Mouse (Mus musculus) heart, postnatal 25 days (tissue): ENCODE results near the gene Gm2431. TPM values are rescaled to one million over a fixed set of nuclear protein-coding genes. Genes with fewer than 3 reads are reported as not detected.
"Not testable (repeated sequence)": the region's sequence is repeated elsewhere in the genome, so short reads cannot be mapped to it uniquely, and the experiment has no call there.

Source experiments
- DNase-seq: peaks from one replicate; pipeline ENCODE4 v3.0.0; 2022; ENCODE audit warnings: low spot score
- intact Hi-C: fragments of 180-260 bp; cut with DNase I; formaldehyde crosslinking; loops from one replicate; pipeline ENCODE4 v1.15.1; 2025
- total RNA-seq, 2 experiments: library from RNA; stranded (reverse); gene quantifications; 2 replicates each; pipeline ENCODE4 v1.2.3; 2021

Gene Gm2431
- total RNA-seq, 2 experiments from 2014 or later: not detected

- intact Hi-C loops, DNase-seq: not testable (repeated sequence)
Observed at GRCm38 (mm10) chr7:142229871-142230270, 28.3 kb downstream of the Gm2431 start, which contains the start of gene Krtap5-5. TSS of gene Krtap5-5 (minus strand) at chr7:142229971.

- no peak for DNase-seq
- intact Hi-C loops: no loop called here
Observed at GRCm38 (mm10) chr7:142224518-142224917, 33.6 kb downstream of the Gm2431 start.

GRCm38 (mm10) chr7:142212136-142212535 is 46.0 kb downstream of the Gm2431 start:
- DNase-seq, intact Hi-C loops: not testable (repeated sequence)

- intact Hi-C loops: no loop called here
Observed at GRCm38 (mm10) chr7:142211559-142211958, 46.6 kb downstream of the Gm2431 start, which contains the start of gene Gm7579. TSS of gene Gm7579 (plus strand) at chr7:142211859.

More at GRCm38 (mm10) chr7:142211559-142211958, 46.6 kb downstream of the Gm2431 start, which contains the start of gene Gm7579:
- no peak for DNase-seq

Other genes starting within 250 kb of the Gm2431 start
- gene Mob2, start 197.3 kb downstream of the Gm2431 start, total RNA-seq: 10 to 100 TPM; 40.2 to 40.7 TPM
- gene Dusp8, start 162.5 kb downstream of the Gm2431 start, total RNA-seq: 10 to 100 TPM; 39.7 to 53.5 TPM
- gene Gm45618, start 137.6 kb downstream of the Gm2431 start, total RNA-seq: not detected
- not detected for gene Gm39115, start 122.3 kb downstream of the Gm2431 start, total RNA-seq
- gene Gm45337, start 113.7 kb downstream of the Gm2431 start, total RNA-seq: not detected
- gene Gm29735, start 101.2 kb downstream of the Gm2431 start, total RNA-seq: not detected
- gene Gm4553, start 92.6 kb downstream of the Gm2431 start, total RNA-seq: not detected
- not detected for gene Krtap5-2, start 82.3 kb downstream of the Gm2431 start, total RNA-seq
- gene Gm10153, start 68.0 kb downstream of the Gm2431 start, total RNA-seq: not detected
- gene Krtap5-3, start 57.0 kb downstream of the Gm2431 start, total RNA-seq: not detected
- not detected for gene Gm7579, start 46.5 kb downstream of the Gm2431 start, total RNA-seq
- gene Krtap5-5, start 28.4 kb downstream of the Gm2431 start, total RNA-seq: not detected
- gene Gm40460, start 17.3 kb downstream of the Gm2431 start, total RNA-seq: not detected
- not detected for gene Gm4559, start 16.0 kb upstream of the Gm2431 start, total RNA-seq
- not detected for gene Krtap5-1, start 38.8 kb upstream of the Gm2431 start, total RNA-seq
- gene Krtap5-4, start 45.2 kb upstream of the Gm2431 start, total RNA-seq: not detected
- gene Ifitm10, start 115.4 kb upstream of the Gm2431 start, total RNA-seq: 1 to 10 TPM; 1.8 to 2.0 TPM
- 1 to 10 TPM; 3.0 to 4.1 TPM for gene Gm49369, start 124.3 kb upstream of the Gm2431 start, total RNA-seq
- gene Ctsd, start 129.7 kb upstream of the Gm2431 start, total RNA-seq: 100 to 1,000 TPM; 692 to 727 TPM
- gene Syt8, start 176.5 kb upstream of the Gm2431 start, total RNA-seq: not detected
- 1 to 10 TPM; 4.4 to 7.1 TPM for gene Tnni2, start 183.5 kb upstream of the Gm2431 start, total RNA-seq
- gene Lsp1, start 202.5 kb upstream of the Gm2431 start, total RNA-seq: 10 to 100 TPM; 43.7 to 48.1 TPM
- gene Tnnt3, start 240.5 kb upstream of the Gm2431 start, total RNA-seq: 1 to 10 TPM in 1 of 2 experiments, not detected in 1; 2.0 TPM